Mouse (Mus musculus) fibroblast of lung, adult 2 months (primary cell): ENCODE results near the gene Olfr1113.
"Not testable (repeated sequence)": the region's sequence is repeated elsewhere in the genome, so short reads cannot be mapped to it uniquely, and the experiment has no call there.

Experiments used
- DNase-seq: peaks from one replicate; pipeline ENCODE4 v3.0.0-alpha.2; 2011; ENCODE audit warnings: low read depth

Gene Olfr1113

GRCm38 (mm10) chr2:87208670-87209069 is at the start of gene Olfr1113:
Gene Olfr1113 (plus strand): TSS chr2:87208970.
- DNase-seq, result no peak

DNA sequence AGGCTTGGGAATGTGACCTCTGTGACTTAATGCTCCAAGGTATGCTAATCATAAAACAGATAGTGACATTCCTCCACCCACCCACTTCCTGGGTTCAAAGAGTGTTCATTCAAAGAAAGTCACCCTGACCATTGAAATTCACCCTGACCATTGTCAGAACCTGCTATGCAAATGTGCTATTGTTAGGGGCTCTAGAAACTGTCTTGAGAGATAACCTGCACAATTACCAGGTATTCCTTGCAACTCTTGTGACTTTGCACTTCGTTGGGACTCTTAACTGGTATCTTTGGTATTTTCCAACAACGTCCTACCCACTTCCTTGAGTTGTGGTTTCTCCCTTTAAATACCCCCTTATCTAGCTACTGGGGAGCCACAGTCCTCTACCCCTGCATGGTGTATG is 41.0 kb upstream of the Olfr1113 start:
- not testable (repeated sequence) for DNase-seq

GRCm38 (mm10) chr2:87187498-87187897 is 21.3 kb upstream of the Olfr1113 start, which contains the start of gene Olfr1112:
Gene Olfr1112 (plus strand): TSS chr2:87187798.
- no peak for DNase-seq

DNA sequence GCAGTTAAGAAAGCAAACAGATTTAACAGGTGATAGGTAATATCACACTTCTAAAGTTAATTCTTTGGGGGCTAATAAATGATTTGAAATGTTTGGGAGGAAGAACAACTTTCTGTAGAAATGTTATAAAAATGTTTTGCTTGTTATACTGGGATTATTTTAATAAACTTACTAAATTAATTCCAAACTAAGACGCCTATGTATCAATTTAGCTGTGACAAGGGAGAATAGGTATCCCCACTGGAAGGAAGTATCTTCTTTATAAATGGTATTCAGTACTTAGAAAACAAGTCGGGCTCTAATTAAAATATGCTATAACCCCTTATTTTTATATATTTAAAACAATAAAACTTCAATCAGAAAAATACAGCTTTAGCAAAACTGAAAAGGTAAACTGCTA is 38.9 kb downstream of the Olfr1113 start, which contains the start of gene Olfr1115:
TSS of gene Olfr1115 (plus strand) at position 301 of the 400 bp plus-strand sequence.
- DNase-seq, result no peak
